Mouse (Mus musculus): ENCODE measurements around the gene Ms4a10.

Ms4a10 gene

GRCm38 (mm10) chr19:10974238-10974865 lies at the start of gene Ms4a10:
Gene Ms4a10, minus strand, starts transcription at chr19:10974670.
- no peak for DNase-seq

- no peak for DNase-seq
These were observed 47.9 kb upstream of the Ms4a10 start for GRCm38 (mm10) chr19:11022382-11022781.

GRCm38 (mm10) chr19:11017891-11018290 lies 43.4 kb upstream of the Ms4a10 start, which contains the start of gene Ms4a18:
Gene Ms4a18, minus strand, starts transcription at chr19:11018031.
- no peak for DNase-seq

GRCm38 (mm10) chr19:11017251-11017650 lies 42.8 kb upstream of the Ms4a10 start:
- no peak for DNase-seq

GRCm38 (mm10) chr19:11015998-11016397 lies 41.5 kb upstream of the Ms4a10 start:
- no peak for DNase-seq

GRCm38 (mm10) chr19:11015468-11015867 lies 41.0 kb upstream of the Ms4a10 start:
- no peak for DNase-seq

GRCm38 (mm10) chr19:10993150-10993549 lies 18.7 kb upstream of the Ms4a10 start, which contains the start of gene Ms4a15:
Gene Ms4a15, minus strand, starts transcription at chr19:10993250.
- no peak for DNase-seq

- no peak for DNase-seq
These were observed 17.4 kb upstream of the Ms4a10 start for GRCm38 (mm10) chr19:10991911-10992310.

- no peak for DNase-seq
These were observed 16.3 kb upstream of the Ms4a10 start for GRCm38 (mm10) chr19:10990751-10991150.

GRCm38 (mm10) chr19:10988563-10988962 lies 14.1 kb upstream of the Ms4a10 start:
- DNase-seq: no peak

GRCm38 (mm10) chr19:10985889-10986288 lies 11.4 kb upstream of the Ms4a10 start:
- DNase-seq: no peak

- no peak for DNase-seq
These were observed 10.1 kb upstream of the Ms4a10 start for GRCm38 (mm10) chr19:10984551-10984950.

- peak; percentile 59 for DNase-seq
These were observed 8.7 kb upstream of the Ms4a10 start for GRCm38 (mm10) chr19:10983146-10983545.

- DNase-seq: no peak
These were observed 5.7 kb upstream of the Ms4a10 start for GRCm38 (mm10) chr19:10980210-10980609.

- peak; percentile 82 for DNase-seq
These were observed 5.0 kb upstream of the Ms4a10 start for GRCm38 (mm10) chr19:10979184-10980168.

GRCm38 (mm10) chr19:10976318-10976717 lies 1.8 kb upstream of the Ms4a10 start:
- peak; percentile 35 for DNase-seq

- no peak for DNase-seq
These were observed 717 bp upstream of the Ms4a10 start for GRCm38 (mm10) chr19:10975187-10975586.

- DNase-seq: no peak
These were observed 1.3 kb downstream of the Ms4a10 start for GRCm38 (mm10) chr19:10973187-10973586.

- no peak for DNase-seq
These were observed 1.8 kb downstream of the Ms4a10 start for GRCm38 (mm10) chr19:10972660-10973059.

- no peak for DNase-seq
These were observed 4.0 kb downstream of the Ms4a10 start for GRCm38 (mm10) chr19:10970457-10970856.

- no peak for DNase-seq
These were observed 5.9 kb downstream of the Ms4a10 start for GRCm38 (mm10) chr19:10968578-10968977.

GRCm38 (mm10) chr19:10965721-10966120 lies 8.7 kb downstream of the Ms4a10 start:
- DNase-seq: no peak

- DNase-seq: no peak
These were observed 14.5 kb downstream of the Ms4a10 start for GRCm38 (mm10) chr19:10959978-10960346.

Data from lung, postnatal 14 days (tissue).